Mouse (Mus musculus): Measurements from ENCODE around the gene Adprhl1. TPM values are rescaled to one million over a fixed set of nuclear protein-coding genes. Genes with fewer than 3 reads are reported as not detected.

The Adprhl1 gene
- polyA plus RNA-seq (2016; fragmentation: Nextera tagmentation; extraction: Ambion mirVana), result 0.19 TPM in 1 of 2 replicates, not detected in the other

DNA sequence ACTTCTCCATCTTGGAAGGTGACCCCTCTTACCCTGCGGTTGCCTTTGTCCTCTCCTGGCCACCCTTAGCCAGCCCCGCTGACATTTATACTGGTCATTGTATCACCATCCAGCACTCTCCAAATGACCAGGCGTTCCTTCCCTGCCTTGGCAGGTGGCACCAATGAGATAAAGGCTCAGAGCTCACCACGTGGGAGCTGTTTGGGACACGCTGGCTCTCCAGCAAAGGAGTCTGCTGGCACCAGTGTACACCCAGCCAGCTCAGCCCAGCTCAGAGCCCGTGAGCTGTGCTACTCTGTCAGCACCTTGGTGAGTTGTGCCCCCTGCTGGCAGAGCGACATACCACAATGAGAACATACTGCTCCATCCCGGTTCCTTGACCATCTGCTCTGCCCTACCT is at the start of gene Adprhl1:
TSS of gene Adprhl1 (minus strand) at position 144 of the 400 bp plus-strand sequence.
- Histone ChIP-seq H3K36me3 (peaks cover 31% of the 10 kb centered on the region), H3K27me3 (ENCODE audit: low read depth, poor library complexity, severe bottlenecking) (no peaks in the 10 kb centered on the region), H3K9me3 (replicated peaks) (no peaks in the 10 kb centered on the region), H3K27ac (replicated peaks) (no peak within 1 kb of the TSS), H3K4me3 (no peak within 1 kb of the TSS), H3K4me1 (peaks cover 6% of the 10 kb centered on the region)
- DNase-seq (ENCODE audit: low spot score), result peak; percentile 59
- WGBS, result 40% methylated on average over 8 of the region's 8 CpGs

DNA sequence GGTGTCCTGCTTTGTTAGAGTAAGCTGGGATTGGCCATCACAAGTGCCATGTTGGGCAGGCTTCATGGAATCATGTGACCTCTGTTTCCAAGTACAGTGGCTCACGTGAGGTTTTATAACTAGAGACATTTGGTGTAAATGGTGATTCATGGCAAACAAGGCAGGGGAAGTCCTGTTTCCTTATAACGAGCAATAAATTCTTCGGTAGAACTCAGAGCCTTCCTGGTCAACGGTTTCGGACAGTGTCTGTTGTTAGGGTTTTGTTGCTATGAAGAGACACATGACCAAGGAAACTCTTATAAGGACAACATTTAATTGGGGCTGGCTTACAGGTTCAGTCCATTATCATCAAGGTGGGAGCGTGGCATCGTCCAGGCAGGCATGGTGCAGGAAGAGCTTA is 47.1 kb upstream of the Adprhl1 start:
- peaks cover 94% of the 10 kb centered on the region for H3K36me3 ChIP-seq
- H3K4me3 ChIP-seq, result no peak overlapping the region
- no peaks in the 10 kb centered on the region for H3K27me3 ChIP-seq (ENCODE audit: low read depth, poor library complexity, severe bottlenecking)
- H3K4me1 ChIP-seq, result no peaks in the 10 kb centered on the region
- 95% methylated on average over 7 of the region's 7 CpGs for WGBS
- no peak for DNase-seq (ENCODE audit: low spot score)
- peaks cover 10% of the 10 kb centered on the region for H3K9me3 ChIP-seq (replicated peaks)
- no peak overlapping the region for H3K27ac ChIP-seq (replicated peaks)

- H3K27me3 ChIP-seq (ENCODE audit: low read depth, poor library complexity, severe bottlenecking), result no peaks in the 10 kb centered on the region
- 97% methylated on average over 8 of the region's 8 CpGs for WGBS
- H3K27ac ChIP-seq (replicated peaks), result no peak overlapping the region
- no peaks in the 10 kb centered on the region for H3K4me1 ChIP-seq
- no peak overlapping the region for H3K4me3 ChIP-seq
- DNase-seq (ENCODE audit: low spot score), result no peak
- H3K36me3 ChIP-seq, result peaks cover 94% of the 10 kb centered on the region
- peaks cover 10% of the 10 kb centered on the region for H3K9me3 ChIP-seq (replicated peaks)
Observed at GRCm38 (mm10) chr8:13299571-13299970, 45.6 kb upstream of the Adprhl1 start.

DNA sequence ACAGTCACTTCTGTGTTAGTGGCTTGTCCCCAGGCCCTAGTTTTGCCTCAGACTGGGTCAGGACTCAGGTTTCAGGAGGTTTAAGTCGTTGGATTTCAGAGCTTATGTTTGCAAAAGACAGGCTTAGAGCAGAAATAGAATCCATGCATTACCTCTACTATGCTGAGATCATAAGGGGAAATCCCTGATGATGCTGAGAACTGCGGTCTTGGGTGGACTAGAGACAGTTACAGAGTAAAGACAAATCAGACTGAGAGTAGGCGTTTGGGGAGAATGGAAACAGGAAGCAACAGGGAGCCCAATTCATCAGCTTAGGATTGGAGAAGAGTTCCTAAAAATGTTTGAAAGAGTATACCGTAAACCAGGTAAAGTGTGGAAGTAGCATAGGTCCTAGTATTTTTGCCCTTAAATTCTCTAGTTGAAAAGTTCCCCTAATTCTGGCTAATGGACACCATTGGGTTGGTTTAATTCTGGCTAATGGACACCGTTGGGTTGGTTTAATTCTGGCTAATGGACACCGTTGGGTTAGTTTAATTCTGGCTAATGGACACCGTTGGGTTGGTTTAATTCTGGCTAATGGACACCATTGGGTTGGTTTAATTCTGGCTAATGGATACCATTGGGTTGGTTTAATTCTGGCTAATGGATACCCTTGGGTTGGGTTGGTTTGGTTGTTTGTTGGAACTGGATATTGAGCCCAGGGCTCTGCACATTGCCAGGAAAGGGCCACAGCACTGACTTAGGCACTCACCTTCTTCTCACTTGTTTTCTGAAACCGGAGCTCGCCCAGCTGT is 39.9 kb upstream of the Adprhl1 start:
- no peaks in the 10 kb centered on the region for H3K27me3 ChIP-seq (ENCODE audit: low read depth, poor library complexity, severe bottlenecking)
- DNase-seq (ENCODE audit: low spot score), result no peak
- H3K4me1 ChIP-seq, result peaks cover 11% of the 10 kb centered on the region
- peaks cover 70% of the 10 kb centered on the region for H3K36me3 ChIP-seq
- no peak overlapping the region for H3K4me3 ChIP-seq
- H3K9me3 ChIP-seq (replicated peaks), result no peaks in the 10 kb centered on the region
- 94% methylated on average over 9 of the region's 9 CpGs for WGBS
- no peak overlapping the region for H3K27ac ChIP-seq (replicated peaks)

- no peak overlapping the region for H3K4me3 ChIP-seq
- no peaks in the 10 kb centered on the region for H3K27me3 ChIP-seq (ENCODE audit: low read depth, poor library complexity, severe bottlenecking)
- DNase-seq (ENCODE audit: low spot score), result peak; percentile 77
- H3K27ac ChIP-seq (replicated peaks), result no peak overlapping the region
- peaks cover 16% of the 10 kb centered on the region for H3K4me1 ChIP-seq
- 28% methylated on average over 9 of the region's 9 CpGs for WGBS
- no peaks in the 10 kb centered on the region for H3K9me3 ChIP-seq (replicated peaks)
- peaks cover 57% of the 10 kb centered on the region for H3K36me3 ChIP-seq
Observed at GRCm38 (mm10) chr8:13292364-13292763, 38.4 kb upstream of the Adprhl1 start.

DNA sequence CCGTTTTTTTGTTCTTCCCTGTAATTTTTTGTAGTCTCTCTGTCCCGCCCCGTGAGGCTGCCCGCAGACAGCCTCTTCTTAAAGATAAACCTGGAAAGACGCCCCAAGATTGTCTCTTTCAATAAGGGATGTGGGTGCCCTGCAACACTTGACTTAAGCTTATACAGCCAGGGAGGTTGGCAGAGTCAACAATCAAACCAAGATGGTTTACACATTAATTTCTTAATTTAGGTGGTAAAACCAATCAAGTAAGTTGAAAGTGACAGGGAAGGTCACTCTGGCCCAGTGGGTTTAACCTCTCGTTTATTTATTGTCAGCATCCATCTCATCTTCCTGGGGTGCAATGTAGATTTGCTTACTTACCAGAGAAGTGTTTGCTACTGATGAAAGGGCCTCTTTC is 34.7 kb upstream of the Adprhl1 start:
- no peaks in the 10 kb centered on the region for H3K9me3 ChIP-seq (replicated peaks)
- peaks cover 27% of the 10 kb centered on the region for H3K4me1 ChIP-seq
- no peak for DNase-seq (ENCODE audit: low spot score)
- WGBS, result 6% methylated on average over 6 of the region's 6 CpGs
- peak overlapping the region; percentile 81 for H3K4me3 ChIP-seq
- peak overlapping the region; percentile 96 for H3K27ac ChIP-seq (replicated peaks)
- H3K27me3 ChIP-seq (ENCODE audit: low read depth, poor library complexity, severe bottlenecking), result no peaks in the 10 kb centered on the region; the same call in 1 of the 2 replicates
- H3K36me3 ChIP-seq, result peaks cover 20% of the 10 kb centered on the region

DNA sequence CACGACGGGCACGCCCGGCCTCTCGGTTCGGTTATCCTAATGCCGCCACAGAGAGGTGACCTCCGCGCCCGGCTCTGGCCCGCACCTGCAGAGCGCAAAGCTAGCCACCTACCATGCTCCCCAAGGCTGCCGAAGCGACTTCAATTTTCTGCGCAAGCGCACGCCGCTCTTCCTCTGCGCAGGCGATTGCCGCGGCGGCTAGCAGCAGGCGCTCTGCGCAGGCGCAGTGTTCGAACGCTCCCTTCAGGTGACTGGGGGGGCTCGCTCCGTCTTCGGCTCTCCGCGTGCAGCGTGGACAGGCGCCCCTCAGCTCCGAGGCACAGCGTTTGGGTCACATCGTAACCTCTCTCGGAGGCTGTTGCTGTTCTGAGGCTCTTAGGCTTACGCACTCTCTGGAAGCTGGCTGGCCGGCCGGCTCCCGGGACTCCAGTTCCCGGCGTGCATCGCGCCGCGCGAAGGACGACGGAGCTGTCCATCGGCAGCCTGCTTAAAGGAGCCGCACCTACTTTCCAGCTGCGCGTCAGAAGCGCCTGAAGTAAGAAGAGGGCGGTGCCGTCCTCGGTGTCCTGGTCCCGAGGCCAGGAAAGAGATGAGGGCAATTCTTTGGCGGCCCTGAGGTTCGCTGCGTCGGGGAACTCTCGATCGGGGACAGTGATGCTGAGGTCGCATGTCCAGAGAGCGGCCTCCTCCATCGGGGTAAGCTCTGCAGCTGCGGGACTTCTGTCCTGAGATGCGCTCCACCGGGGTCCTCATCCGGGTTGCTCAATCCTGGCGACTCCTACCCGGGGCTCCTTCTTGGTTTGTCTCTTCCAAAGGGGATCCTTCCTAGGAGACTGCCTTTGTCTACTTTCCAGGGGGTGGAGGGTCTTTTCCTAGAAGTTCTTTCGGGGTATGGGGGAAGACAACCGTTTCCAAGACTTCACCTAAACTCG is 34.0 kb upstream of the Adprhl1 start, which contains the start of the genes Dcun1d2 and Tmco3:
TSS of gene Dcun1d2 (minus strand) at position 440 of the 932 bp plus-strand sequence.
TSS of gene Tmco3 (plus strand) at position 499 of the 932 bp plus-strand sequence.
- H3K4me3 ChIP-seq, result peak within 1 kb of the TSS; percentile 81
- peak; percentile 94 for DNase-seq (ENCODE audit: low spot score)
- peaks cover 15% of the 10 kb centered on the region for H3K36me3 ChIP-seq
- WGBS, result under 1% methylated on average over 79 of the region's 79 CpGs
- peaks cover 27% of the 10 kb centered on the region for H3K4me1 ChIP-seq
- H3K27me3 ChIP-seq (ENCODE audit: low read depth, poor library complexity, severe bottlenecking), result no peaks in the 10 kb centered on the region; the same call in 1 of the 2 replicates
- H3K27ac ChIP-seq (replicated peaks), result peak within 1 kb of the TSS; percentile 96
- no peaks in the 10 kb centered on the region for H3K9me3 ChIP-seq (replicated peaks)

DNA sequence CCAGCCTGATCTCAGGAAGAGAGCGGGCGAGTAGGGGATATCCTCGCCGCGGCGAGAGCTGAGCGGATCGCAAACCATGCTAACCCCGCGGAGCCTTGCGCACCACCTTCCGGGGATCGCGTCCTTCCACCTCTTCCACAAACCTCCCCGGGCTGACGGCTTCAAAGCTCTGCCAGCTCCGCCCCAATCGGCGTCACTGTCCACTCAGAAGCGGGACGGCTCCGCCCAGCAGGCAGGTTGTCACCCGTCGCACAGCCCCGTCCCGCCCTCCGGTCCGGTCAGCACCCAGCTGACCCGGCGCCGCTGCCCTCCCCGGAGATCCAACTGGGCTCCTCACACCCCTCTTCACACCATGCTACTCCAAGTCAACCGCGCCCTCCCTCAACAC is 33.3 kb upstream of the Adprhl1 start:
- H3K27ac ChIP-seq (replicated peaks), result peak overlapping the region; percentile 96
- peak overlapping the region; percentile 81 for H3K4me3 ChIP-seq
- H3K36me3 ChIP-seq, result peaks cover 8% of the 10 kb centered on the region
- WGBS, result under 1% methylated on average over 34 of the region's 34 CpGs
- H3K9me3 ChIP-seq (replicated peaks), result no peaks in the 10 kb centered on the region
- no peaks in the 10 kb centered on the region; the same call in 1 of the 2 replicates for H3K27me3 ChIP-seq (ENCODE audit: low read depth, poor library complexity, severe bottlenecking)
- peak; percentile 85 for DNase-seq (ENCODE audit: low spot score)
- H3K4me1 ChIP-seq, result peaks cover 27% of the 10 kb centered on the region

DNA sequence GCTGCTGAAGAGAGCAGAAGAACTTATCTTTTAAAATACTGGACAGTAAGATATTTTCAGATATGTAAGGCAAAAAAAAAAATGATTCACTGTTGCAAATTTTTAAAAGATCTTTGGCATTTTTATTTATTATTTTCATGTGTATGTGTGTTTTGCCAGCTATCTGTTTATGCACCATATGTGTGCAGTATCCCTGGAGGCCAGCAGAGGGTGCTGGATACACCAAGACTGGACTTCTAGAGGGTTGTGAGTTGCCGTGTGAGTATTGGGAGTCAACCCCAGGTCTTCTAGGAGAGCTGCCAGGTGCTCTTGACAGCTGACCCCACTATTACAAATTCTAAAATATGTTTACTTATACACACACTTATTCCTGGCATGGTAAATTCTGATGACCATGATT is 29.2 kb upstream of the Adprhl1 start:
- Histone ChIP-seq H3K9me3 (replicated peaks) (no peaks in the 10 kb centered on the region), H3K4me1 (peaks cover 11% of the 10 kb centered on the region), H3K36me3 (0 out of 2 replicates have a peak, but pooled peaks cover under 1% of the 10 kb centered on the region), H3K27ac (replicated peaks) (no peak overlapping the region), H3K27me3 (ENCODE audit: low read depth, poor library complexity, severe bottlenecking) (no peaks in the 10 kb centered on the region; the same call in 1 of the 2 replicates), H3K4me3 (no peak overlapping the region)
- WGBS, result 92% methylated on average over 1 of the region's 1 CpGs
- DNase-seq (ENCODE audit: low spot score), result no peak

DNA sequence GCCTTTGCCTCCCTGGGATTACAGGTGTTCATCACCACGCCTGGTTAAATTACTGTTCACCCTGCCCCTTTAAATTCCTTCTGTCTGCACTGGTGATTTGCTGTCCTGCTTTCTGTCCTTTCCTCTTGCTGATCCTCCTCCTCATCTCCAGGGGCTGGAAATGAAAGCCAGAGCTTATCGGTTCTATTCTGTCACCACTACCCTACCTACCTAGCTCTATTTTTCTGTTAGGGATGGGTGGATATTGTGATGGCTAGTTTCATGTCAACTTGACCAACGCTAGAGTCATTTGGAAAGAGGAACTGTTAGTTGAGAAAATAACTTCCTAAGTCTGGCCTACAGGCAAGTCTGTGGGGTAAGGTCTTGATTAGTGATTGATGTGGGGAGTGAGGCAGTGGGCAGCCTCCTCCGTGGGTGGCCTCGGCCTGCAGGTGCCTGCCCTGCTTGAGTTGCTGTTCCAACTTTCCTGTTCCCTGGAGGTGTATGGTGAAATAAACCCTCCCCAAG is 23.0 kb upstream of the Adprhl1 start:
- H3K27ac ChIP-seq (replicated peaks), result no peak overlapping the region
- no peak for DNase-seq (ENCODE audit: low spot score)
- H3K4me3 ChIP-seq, result no peak overlapping the region
- WGBS, result 88% methylated on average over 5 of the region's 5 CpGs
- H3K4me1 ChIP-seq, result no peaks in the 10 kb centered on the region
- no peaks in the 10 kb centered on the region for H3K9me3 ChIP-seq (replicated peaks)
- peaks cover 33% of the 10 kb centered on the region for H3K36me3 ChIP-seq
- H3K27me3 ChIP-seq (ENCODE audit: low read depth, poor library complexity, severe bottlenecking), result no peaks in the 10 kb centered on the region

DNA sequence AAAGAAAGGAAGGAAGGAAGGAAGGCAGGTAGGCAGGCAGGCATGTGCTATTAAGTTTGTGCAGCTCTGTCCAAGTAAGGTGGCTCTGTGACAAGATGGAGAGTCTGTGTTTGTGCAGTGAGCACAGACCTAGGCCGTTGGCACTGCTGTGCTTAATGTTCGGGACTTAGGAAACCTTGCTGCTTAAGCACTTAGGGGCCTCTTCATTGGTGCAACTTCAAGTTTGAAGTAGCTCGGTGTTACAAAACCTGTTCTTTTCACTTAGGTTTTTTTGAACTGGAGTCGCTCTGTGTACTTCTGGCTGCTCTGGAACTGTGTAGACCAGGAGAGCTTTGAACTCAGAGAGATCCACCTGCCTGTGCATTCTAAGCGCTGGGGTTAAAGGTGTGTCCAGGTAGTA is 18.9 kb upstream of the Adprhl1 start:
- Histone ChIP-seq H3K27me3 (ENCODE audit: low read depth, poor library complexity, severe bottlenecking) (no peaks in the 10 kb centered on the region), H3K36me3 (peaks cover 65% of the 10 kb centered on the region), H3K27ac (replicated peaks) (no peak overlapping the region), H3K4me1 (no peaks in the 10 kb centered on the region), H3K4me3 (no peak overlapping the region), H3K9me3 (replicated peaks) (no peaks in the 10 kb centered on the region)
- WGBS, result 89% methylated on average over 5 of the region's 5 CpGs
- DNase-seq (ENCODE audit: low spot score), result no peak

DNA sequence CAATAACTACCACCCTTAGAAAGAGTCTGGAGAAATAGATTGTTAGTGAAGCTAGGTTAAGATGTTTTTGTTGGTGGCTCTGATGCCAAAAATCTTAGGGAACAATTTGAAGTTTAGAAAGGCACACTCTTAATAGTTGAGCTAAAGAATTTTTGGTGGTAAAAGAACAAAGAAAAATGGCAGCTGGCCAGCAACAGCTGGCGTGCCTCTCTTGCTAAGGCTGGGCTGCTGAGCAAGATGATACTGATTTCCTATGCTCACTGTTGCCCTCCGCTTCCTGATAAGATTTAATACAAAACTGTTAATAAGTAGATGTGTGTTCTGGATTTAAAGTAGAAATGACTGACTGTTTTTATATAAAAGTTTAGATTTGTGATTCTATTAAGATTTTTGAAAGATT is 13.6 kb upstream of the Adprhl1 start:
- Histone ChIP-seq H3K27me3 (ENCODE audit: low read depth, poor library complexity, severe bottlenecking) (no peaks in the 10 kb centered on the region), H3K9me3 (replicated peaks) (no peaks in the 10 kb centered on the region), H3K36me3 (peaks cover 45% of the 10 kb centered on the region), H3K4me3 (no peak overlapping the region), H3K4me1 (no peaks in the 10 kb centered on the region), H3K27ac (replicated peaks) (no peak overlapping the region)
- no peak for DNase-seq (ENCODE audit: low spot score)
- 89% methylated on average over 2 of the region's 2 CpGs for WGBS

Measured in midbrain, embryonic 10.5 days (tissue).